ENCODE assay signal across 1 mouse cellular context in genomic region chr13:21749387-21750158, GRCm38 (mm10).
TF ChIP-seq lines count a peak whose summit lies in the region.

No protein-coding gene starts in this region.

TF ChIP-seq in CH12.LX, 34 proteins besides CTCF, POLR2A, EP300 and RAD21 (continued from another document):
- no peak for TF ChIP-seq IRF4 (IDR thresholded peaks at IDR 0.05; ENCODE audit: low read depth, low read length)
- peak; percentile 64 for TF ChIP-seq CHD1 (IDR thresholded peaks at IDR 0.05; ENCODE audit: low read depth, low read length)
- no peak for TF ChIP-seq TCF12 (IDR thresholded peaks at IDR 0.05; ENCODE audit: low read depth, low read length)
- TF ChIP-seq MEF2A (IDR thresholded peaks at IDR 0.05; ENCODE audit: borderline replicate concordance, low read depth, low read length), result no peak
- peak; percentile 46 for TF ChIP-seq USF2 (conservative IDR thresholded peaks at IDR 0.05; ENCODE audit: low read depth, low read length)
- 0 out of 2 replicates have a peak, but pooled peaks have one; percentile 65 for TF ChIP-seq E2F4 (IDR thresholded peaks at IDR 0.05; ENCODE audit: insufficient replicate concordance, low read depth, low read length)
- no peak for TF ChIP-seq BHLHE40 (IDR thresholded peaks at IDR 0.05; ENCODE audit: low read depth, low read length)
- TF ChIP-seq TBP (conservative IDR thresholded peaks at IDR 0.05; ENCODE audit: low read depth, low read length), result 0 out of 2 replicates have a peak, but pooled peaks have one; percentile 18
- TF ChIP-seq JUN (IDR thresholded peaks at IDR 0.05; ENCODE audit: insufficient read depth, low read depth, low read length), result no peak
- no peak for TF ChIP-seq NRF1 (IDR thresholded peaks at IDR 0.05; ENCODE audit: low read depth, low read length)
- TF ChIP-seq KAT2A (IDR thresholded peaks at IDR 0.05; ENCODE audit: insufficient replicate concordance, low read length), result no peak
- no peak for TF ChIP-seq USF1 (IDR thresholded peaks at IDR 0.05; ENCODE audit: low read depth, low read length)
- TF ChIP-seq CHD2 (IDR thresholded peaks at IDR 0.05; ENCODE audit: low read length), result no peak
- no peak for TF ChIP-seq UBTF (IDR thresholded peaks at IDR 0.05; ENCODE audit: low read depth, low read length)
- no peak for TF ChIP-seq ZC3H11A (IDR thresholded peaks at IDR 0.05; ENCODE audit: low read depth, low read length)
- TF ChIP-seq PAX5 (IDR thresholded peaks at IDR 0.05; ENCODE audit: low read length), result no peak
- no peak; the same call in 1 of the 2 replicates for TF ChIP-seq MXI1 (IDR thresholded peaks at IDR 0.05; ENCODE audit: low read depth, low read length)
- TF ChIP-seq GABPA (IDR thresholded peaks at IDR 0.05; ENCODE audit: insufficient replicate concordance, low read depth, low read length), result no peak
- TF ChIP-seq MYC (IDR thresholded peaks at IDR 0.05; ENCODE audit: low read depth, low read length), result no peak; the same call in 1 of the 2 replicates
- 0 out of 2 replicates have a peak, but pooled peaks have one; percentile 8 for TF ChIP-seq HCFC1 (IDR thresholded peaks at IDR 0.05; ENCODE audit: low read depth, low read length)
- TF ChIP-seq NELFE (IDR thresholded peaks at IDR 0.05; ENCODE audit: low read depth, low read length), result no peak
- TF ChIP-seq MAX (IDR thresholded peaks at IDR 0.05; ENCODE audit: low read length), result no peak
- peak; percentile 99 for TF ChIP-seq POLR2AphosphoS2 (IDR thresholded peaks at IDR 0.05; ENCODE audit: low read depth, low read length)
- TF ChIP-seq SMC3 (IDR thresholded peaks at IDR 0.05; ENCODE audit: low read depth, low read length), result peak; percentile 16; the same call in 1 of the 2 replicates
- TF ChIP-seq ZKSCAN1 (IDR thresholded peaks at IDR 0.05; ENCODE audit: borderline replicate concordance, low read depth, low read length), result no peak
- 0 out of 2 replicates have a peak, but pooled peaks have one; percentile 18 for TF ChIP-seq MAZ (IDR thresholded peaks at IDR 0.05; ENCODE audit: low read depth, low read length)
